24 mouse cellular contexts compared by ENCODE assay signal in genomic region chr9:77577409-77577808, GRCm38 (mm10). TPM values are rescaled to one million over a fixed set of nuclear protein-coding genes. Genes with fewer than 3 reads are reported as not detected.
"Had no signal": no experiment of that assay in that cellular context is flagged by ENCODE, and none has a peak within 500 bp of the region (broad histone marks: within the 10 kb centered on the region; RNA-seq: fewer than 3 reads in every experiment).

No protein-coding gene starts in this region.

- H3K27ac ChIP-seq: liver, embryonic 15.5 days; lung, embryonic 15.5 days; macrophage; midbrain, embryonic 13.5 days; midbrain, embryonic 15.5 days; neural tube, embryonic 12.5 days; stomach, embryonic 15.5 days; stomach, postnatal 0 days had no signal

- H3K4me1 ChIP-seq: liver, embryonic 15.5 days; lung, embryonic 15.5 days; megakaryocyte, embryonic 14.5 days; midbrain, embryonic 13.5 days; midbrain, embryonic 15.5 days; neural tube, embryonic 12.5 days; stomach, embryonic 15.5 days had no signal

- H3K4me2 ChIP-seq: liver, embryonic 15.5 days; lung, embryonic 15.5 days; midbrain, embryonic 11.5 days; midbrain, embryonic 13.5 days; midbrain, embryonic 15.5 days; neural tube, embryonic 12.5 days; stomach, embryonic 15.5 days had no signal

- H3K4me3 ChIP-seq: liver, embryonic 15.5 days; lung, embryonic 15.5 days; megakaryocyte, embryonic 14.5 days; midbrain, embryonic 13.5 days; midbrain, embryonic 15.5 days; neural tube, embryonic 12.5 days; stomach, embryonic 15.5 days had no signal

- ATAC-seq: liver, postnatal 0 days; lung, postnatal 0 days; midbrain, embryonic 13.5 days; midbrain, embryonic 15.5 days had no signal

- H3K36me3 ChIP-seq: liver, embryonic 15.5 days; lung, embryonic 15.5 days; midbrain, embryonic 13.5 days; midbrain, embryonic 15.5 days; neural tube, embryonic 12.5 days; stomach, embryonic 15.5 days had no signal

- H3K27me3 ChIP-seq: liver, embryonic 15.5 days; lung, embryonic 15.5 days; megakaryocyte, embryonic 14.5 days; midbrain, embryonic 13.5 days; midbrain, embryonic 15.5 days; neural tube, embryonic 12.5 days; stomach, embryonic 15.5 days had no signal

- H3K9ac ChIP-seq: liver, embryonic 15.5 days; liver, postnatal 0 days; lung, embryonic 15.5 days; midbrain, embryonic 13.5 days; midbrain, embryonic 15.5 days; neural tube, embryonic 12.5 days; stomach, embryonic 15.5 days had no signal

- H3K9me3 ChIP-seq: liver, embryonic 15.5 days; lung, embryonic 15.5 days; midbrain, embryonic 13.5 days; midbrain, embryonic 15.5 days; neural tube, embryonic 12.5 days; stomach, embryonic 15.5 days had no signal

- DNase-seq: liver, postnatal 0 days; lung, adult 2 months; lung, postnatal 14 days; lung, postnatal 36 days; retina, postnatal 1 day; right cerebral cortex, adult 18-20 months; thymus, adult 2 months; thymus, postnatal 14 days; thymus, postnatal 4 days had no signal

RNA-seq across cellular contexts. Expression of gene Klhl31, which starts 58.9 kb away (rescaled TPM):
- total RNA-seq: megakaryocyte progenitor cell, adult 5-6 weeks; monocyte, adult 5-6 weeks; neutrophil, adult 5-6 weeks had no signal
- polyA plus RNA-seq: macrophage; spleen, adult 2 months had no signal
